Mouse (Mus musculus) bone marrow macrophage, adult 2 months (primary cell): ENCODE results near the gene Got2.

ENCODE experiments used
- CTCF ChIP-seq: IDR thresholded peaks from 2 replicates; pipeline ENCODE4 v1.5.1; 2012; ENCODE audit warnings: low read depth, mild to moderate bottlenecking, low read length, moderate library complexity
- POLR2A ChIP-seq: IDR thresholded peaks from 2 replicates; pipeline ENCODE4 v1.6.1; 2012; ENCODE audit warnings: mild to moderate bottlenecking, low read depth, low read length, borderline replicate concordance

- TF ChIP-seq CTCF (no peak), POLR2A (no peak)
Measured at GRCm38 (mm10) chr8:95881576-95881975, 6.8 kb downstream of the Got2 start.
